Mouse (Mus musculus) left cerebral cortex, adult 11 months (tissue): ENCODE measurements at regions not wholly inside any gene's neighbourhood (a gene's known extent, or its start where the extent isn't known, plus 50 kb on each side); places are given as distances from the start of the nearest gene placed in this dataset.

Experiments
- DNase-seq: peaks from one replicate; pipeline ENCODE4 v3.0.0; 2022; ENCODE audit warnings: low spot score

DNA sequence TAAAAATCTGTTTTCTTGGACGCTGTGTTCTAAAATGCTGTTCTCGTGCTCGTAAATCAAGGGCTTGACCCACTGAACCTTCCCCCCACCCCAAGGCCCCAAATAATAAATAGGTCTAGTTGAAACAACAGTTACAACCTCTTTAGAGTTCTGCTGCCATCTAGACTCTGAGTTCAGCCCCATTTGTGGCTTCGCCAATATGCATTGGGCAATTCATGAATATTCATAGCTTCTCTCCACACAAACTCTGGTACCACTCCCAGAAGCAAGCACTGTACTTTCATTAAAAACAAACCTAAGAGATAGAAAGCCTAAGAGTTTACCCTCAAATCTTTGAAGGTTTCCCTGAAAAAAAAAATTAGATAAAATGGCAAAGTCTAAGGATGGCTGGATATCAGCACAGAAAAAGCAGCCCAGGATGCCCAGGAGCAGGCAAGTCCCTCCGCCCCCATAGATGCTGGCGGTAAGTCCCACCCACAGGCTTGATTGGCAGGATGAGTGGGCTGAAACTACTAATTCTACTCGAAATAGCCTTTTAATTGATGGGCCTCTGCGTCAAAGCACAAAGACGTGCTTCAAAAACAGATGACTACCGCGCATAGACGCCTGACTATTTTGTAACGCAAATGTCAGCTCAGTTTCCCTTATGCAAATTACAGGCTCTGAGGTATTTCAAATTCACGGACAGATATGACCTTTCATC is 106.0 kb upstream of the Sh3bp4 start:
- no peak for DNase-seq

- no peak for DNase-seq
Measured at GRCm38 (mm10) chr1:88966416-88966815, 103.8 kb upstream of the Sh3bp4 start.

GRCm38 (mm10) chr1:88968142-88968541 is 102.1 kb upstream of the Sh3bp4 start:
- DNase-seq = no peak

DNA sequence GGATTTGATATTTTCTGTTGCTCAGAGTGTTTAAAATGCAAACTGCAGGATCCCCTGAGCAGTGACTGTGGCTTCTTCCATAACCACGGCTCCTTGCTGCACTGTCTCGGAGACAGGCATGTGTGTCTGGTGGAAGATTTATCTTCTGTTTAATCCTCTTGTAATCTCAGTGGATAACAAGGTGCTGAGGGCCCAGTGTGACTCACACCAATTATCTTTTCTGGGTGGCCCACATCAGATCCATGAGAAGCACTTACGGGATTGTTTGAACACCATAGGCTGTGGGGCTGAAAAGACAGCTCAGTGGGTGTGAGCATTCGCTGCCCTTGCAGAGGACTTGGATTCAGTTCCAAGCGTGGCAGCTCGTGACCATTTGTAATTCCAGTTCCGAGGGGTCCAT is 101.2 kb upstream of the Sh3bp4 start:
- DNase-seq = no peak

DNA sequence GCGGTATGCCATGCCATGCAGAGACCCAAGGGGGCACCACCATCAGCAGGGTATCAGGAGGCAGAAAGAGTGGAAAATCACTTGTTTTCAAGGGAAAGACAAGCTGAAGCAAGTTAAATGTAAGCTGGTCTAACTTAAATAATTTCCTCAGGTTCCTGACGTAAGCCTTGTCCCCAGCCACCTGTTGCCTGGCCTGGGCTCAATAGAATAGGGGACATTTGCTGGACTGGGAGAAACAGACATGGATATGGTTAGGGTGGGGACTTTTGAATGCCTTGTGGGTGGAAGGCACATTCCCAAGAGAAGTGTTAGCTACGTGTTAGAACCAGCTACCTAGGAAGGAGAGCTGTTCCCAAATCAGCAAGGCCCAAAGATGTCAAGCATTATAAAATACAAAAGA is 100.6 kb upstream of the Sh3bp4 start:
- no peak for DNase-seq

DNA sequence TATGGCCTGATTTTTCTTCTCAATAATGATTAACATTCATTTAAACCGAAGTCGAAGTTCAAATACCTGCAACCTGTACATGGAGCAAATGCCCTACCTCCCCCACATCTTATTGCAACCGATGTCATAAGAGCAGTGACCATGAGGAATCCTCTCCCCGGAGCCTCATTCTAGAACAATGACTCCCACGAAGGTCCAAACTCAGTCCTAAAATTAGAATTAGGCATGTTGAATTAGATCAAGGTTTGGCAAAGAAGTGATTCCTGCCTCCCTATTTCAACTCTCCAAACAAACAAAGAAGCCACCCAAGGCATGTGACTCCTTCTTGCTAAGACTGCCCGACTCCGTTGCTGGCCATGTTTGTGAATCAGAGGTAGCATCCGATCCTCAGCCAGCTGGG is 94.1 kb upstream of the Sh3bp4 start:
- no peak for DNase-seq

DNA sequence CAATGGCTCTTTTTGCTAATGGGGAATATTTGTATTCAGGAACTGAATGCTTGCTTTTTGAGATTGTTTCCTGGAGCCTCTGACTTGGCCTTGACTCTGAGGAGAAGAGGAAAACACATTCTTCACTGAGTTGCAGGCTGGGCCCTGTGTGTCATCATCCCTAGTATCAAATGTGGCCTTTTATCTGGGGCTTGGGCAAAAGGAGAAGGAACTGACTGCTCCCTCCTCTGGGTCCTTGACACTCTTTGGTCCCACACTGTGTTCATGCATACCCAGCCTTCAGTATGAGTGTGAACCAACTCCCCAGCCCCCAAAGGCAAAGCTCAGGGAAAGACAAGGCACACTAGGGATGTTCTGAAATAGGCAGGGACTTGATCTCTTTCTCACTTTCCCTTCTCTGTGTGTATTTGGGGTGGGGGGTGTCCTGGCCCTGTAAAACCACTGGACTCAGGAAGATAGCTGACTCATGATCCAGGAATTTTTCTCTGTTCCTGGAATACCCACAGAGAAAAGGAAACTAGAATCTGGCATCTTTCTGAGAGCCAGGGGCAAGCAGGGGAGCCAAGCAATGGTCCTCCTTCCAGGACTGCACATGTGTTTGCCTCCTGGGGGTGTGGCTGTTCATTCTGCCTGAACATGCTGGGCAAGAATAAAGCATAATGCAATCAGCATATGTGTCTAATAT is 82.1 kb upstream of the Sh3bp4 start:
- DNase-seq = no peak

DNA sequence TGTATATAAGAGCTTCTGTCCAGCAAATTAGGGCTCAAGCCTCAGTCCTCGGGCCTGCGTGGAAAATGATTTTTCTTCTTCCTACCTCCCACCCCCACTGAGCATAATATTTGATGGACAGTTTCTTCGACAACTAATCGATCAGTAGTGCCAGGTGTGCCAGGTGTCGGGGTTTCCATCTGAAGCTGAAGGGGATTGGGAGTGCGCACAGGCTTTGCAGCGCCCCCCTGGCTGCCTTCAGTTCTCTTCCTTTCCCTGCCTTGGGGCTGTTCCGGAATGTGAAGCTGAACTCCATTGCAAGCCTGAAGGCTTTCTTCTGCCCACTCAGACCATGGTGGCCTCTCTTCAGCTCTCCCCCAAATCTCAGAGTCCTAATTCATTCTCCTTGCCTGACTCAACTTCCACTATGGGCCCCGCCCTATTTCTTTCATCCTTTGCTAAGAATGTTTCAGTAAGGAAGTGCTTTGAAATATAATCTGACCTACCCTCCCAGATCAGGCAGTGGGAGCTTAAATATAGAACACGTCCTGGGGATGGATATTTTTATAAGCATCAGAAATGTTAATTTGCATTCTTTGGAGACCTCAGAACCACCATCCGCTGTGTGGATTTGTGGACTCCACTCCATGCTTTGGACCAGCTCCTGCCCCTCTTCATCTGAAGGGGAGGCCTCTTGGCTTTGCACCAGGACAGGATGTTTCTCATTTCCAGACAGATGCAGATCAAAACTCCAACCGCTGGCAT is 75.5 kb upstream of the Sh3bp4 start:
- DNase-seq = no peak

GRCm38 (mm10) chr1:88995945-88996344 is 74.3 kb upstream of the Sh3bp4 start:
- DNase-seq = no peak

- no peak for DNase-seq
Measured at GRCm38 (mm10) chr1:88996657-88997056, 73.6 kb upstream of the Sh3bp4 start.

DNA sequence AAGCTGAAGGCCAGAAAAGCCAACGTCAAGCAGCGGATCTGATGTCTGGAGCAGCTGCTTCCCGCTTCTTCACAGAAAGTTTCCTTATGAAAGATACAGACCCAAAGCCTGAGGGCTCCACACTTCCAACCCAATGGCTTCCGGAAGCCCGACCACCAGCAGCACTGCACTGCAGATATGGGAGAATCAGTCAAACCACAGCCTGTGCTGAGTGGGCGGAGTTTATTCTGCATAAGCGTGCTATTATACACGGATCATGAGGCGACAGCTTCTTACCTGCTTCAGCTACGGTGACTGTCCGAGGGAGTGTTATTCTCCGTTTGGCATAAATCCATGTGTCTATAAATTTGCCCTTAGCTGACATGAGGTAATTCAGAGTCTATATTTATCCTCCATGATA is 72.4 kb upstream of the Sh3bp4 start:
- DNase-seq = no peak

DNA sequence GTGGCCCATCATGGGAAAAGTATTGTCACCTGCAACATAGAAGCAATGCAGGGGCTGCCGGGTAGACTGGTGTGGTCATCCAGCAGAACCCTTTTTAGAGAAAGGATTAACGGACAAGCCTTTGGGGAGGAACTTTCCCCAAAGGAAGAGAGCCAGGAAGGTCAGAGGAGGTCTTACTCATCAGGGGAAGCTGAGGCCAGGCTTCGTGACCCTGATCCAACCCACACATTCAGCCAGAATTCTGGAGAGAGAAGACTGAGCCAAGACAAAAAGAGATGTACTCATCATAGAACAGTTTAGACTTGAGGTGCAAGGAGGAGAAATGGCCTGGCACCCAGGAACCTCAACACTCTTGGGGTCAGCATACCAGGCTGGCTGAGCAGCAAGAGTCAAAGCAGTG is 67.9 kb upstream of the Sh3bp4 start:
- DNase-seq = no peak

GRCm38 (mm10) chr1:89003752-89004151 is 66.5 kb upstream of the Sh3bp4 start:
- DNase-seq = no peak

DNA sequence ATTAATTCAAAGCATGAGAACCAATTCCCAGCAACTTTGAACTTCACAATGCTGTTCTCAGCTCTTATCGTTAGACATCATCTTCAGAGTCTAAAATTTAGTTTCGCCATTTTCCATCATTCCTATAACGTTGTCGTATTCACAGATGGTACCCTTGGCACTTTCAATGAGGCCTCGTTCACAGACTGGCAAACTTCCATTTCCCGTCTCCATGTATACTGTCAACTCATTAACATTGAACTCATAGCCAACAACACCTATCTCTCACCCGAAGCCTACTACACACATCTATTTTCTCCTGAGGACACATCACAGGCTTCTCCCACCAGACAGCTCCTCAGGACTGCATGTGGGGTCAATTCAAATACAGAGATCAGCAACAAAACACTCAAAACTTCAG is 62.7 kb upstream of the Sh3bp4 start:
- DNase-seq = no peak

DNA sequence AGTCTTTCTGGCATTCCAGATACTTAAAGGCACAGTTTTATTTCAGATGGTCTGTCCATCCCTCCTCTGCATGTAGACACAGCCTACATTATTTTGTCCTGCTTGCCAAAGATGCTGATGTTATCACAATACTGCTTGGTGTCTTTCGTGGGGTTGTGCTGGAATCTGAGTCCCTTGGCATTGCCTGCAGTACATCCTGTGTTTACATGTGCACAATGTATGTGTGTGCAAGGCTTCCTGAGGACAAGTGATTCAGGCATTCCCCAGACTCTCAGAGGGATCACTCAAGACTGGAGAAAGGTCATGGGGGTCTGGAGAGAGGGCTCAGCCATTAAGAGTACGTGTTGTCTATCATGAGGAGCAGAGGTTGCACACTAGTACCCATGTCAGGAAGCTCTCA is 60.0 kb upstream of the Sh3bp4 start:
- no peak for DNase-seq

DNA sequence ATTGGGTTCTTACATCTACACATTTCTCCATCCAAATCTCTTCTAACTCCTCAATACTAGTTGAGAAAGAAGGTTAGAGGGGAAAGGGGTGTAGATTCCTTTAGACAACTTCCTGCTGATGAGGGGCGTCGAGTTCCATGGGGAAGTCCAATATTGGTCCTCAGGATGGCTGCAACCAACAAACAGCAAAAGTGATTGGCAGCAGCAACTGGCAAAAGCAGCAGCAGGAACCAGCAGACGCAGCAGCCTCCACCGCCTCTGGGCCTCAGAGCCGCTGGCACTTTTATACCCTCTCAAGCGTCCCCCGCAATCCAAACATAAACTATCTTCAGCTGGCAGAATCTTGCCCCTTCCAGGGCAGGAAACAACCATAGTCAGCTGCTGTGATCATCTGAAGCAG is 58.8 kb upstream of the Sh3bp4 start:
- no peak for DNase-seq

GRCm38 (mm10) chr1:89015385-89015784 is 54.8 kb upstream of the Sh3bp4 start:
- no peak for DNase-seq

DNA sequence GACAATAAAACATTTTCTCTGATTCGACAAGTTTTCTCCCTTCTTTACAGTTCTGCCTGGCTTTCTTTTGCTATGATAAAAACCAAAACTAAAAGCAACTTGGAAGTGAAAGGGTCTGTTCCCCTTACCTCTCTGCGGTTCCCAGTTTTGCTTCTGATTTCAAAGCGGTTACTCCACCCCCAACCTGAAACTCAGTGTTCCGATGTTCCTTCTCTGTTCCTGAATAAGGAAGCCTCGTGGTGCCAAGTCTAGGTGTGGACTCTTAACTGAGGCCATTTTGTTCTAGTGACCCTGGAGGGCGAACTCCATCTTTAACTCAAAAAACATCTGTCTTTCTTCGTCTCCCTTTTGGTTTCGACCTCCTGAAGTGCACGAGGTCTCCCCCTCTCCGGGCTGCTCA is 54.4 kb upstream of the Sh3bp4 start:
- no peak for DNase-seq

DNA sequence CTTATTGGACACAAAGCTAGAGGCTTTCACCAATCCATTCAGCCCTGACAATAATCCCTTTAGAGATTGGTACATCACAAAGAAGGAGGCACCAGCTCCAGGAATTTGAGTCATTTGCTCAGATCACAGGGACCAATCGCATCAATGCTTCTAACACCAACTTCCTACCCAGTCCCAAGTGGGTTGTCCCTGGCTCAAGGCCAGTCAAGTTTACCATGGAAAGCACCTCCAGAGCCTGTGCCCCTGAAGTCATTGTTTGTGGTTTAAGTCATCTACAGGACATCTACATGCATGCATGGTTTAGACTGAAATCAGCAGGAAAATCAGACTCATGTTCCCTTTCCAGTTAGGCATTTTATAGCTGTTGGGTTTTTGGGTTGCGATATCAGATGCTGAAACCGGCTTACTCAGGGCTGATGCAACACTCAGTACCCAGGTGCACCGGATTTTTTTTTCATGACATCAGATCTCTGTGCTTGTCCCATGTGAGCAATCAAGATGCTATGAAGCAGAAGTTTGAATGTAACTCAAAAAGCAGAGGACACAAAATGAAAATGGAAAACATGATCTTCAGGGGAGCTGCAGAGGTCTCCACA is 50.3 kb upstream of the Sh3bp4 start:
- no peak for DNase-seq
